Mouse (Mus musculus) limb, embryonic 10.5 days (tissue): Measurements from ENCODE around the gene Gng12. TPM values are rescaled to one million over a fixed set of nuclear protein-coding genes. Genes with fewer than 3 reads are reported as not detected.

Experiments
- DNase-seq: peaks from one replicate; pipeline ENCODE4 v3.0.0-alpha.2; 2017; ENCODE audit warnings: low spot score
- H3K27ac ChIP-seq: fragments of 300-500 bp; sonication (generic); 2 replicates; pipeline ENCODE4 v1.5.1; 2016; ENCODE audit warnings: mild to moderate bottlenecking
- H3K27me3 ChIP-seq: fragments of 300-500 bp; sonication (generic); 2 replicates; pipeline ENCODE4 v1.6.1; 2016; ENCODE audit warnings: low read depth, mild to moderate bottlenecking; ENCODE audit not compliant: poor library complexity, severe bottlenecking
- H3K36me3 ChIP-seq: fragments of 300-500 bp; sonication (generic); 2 replicates; pipeline ENCODE4 v1.6.1; 2016; ENCODE audit warnings: mild to moderate bottlenecking, moderate library complexity
- H3K4me1 ChIP-seq: fragments of 300-500 bp; sonication (generic); 2 replicates; pipeline ENCODE4 v1.6.1; 2016
- H3K4me3 ChIP-seq: fragments of 300-500 bp; sonication (generic); 2 replicates; pipeline ENCODE4 v1.5.1; 2016; ENCODE audit warnings: mild to moderate bottlenecking, moderate library complexity
- H3K9me3 ChIP-seq: fragments of 300-500 bp; sonication (generic); replicated peaks from 2 replicates; pipeline ENCODE4 v1.6.1; 2016; ENCODE audit warnings: mild to moderate bottlenecking
- WGBS: fragments of 180-500 bp; shearing (Covaris S2); methylation state at CpG from one replicate; pipeline ENCODE4 v1.1.7; 2016; 5-methylcytosine and 5-hydroxymethylcytosine counted together
- polyA plus RNA-seq: library from polyadenylated mRNA; unstranded; fragments of >200 nt; fragmentation: Nextera tagmentation; extraction: Ambion mirVana; gene quantifications from 2 replicates; pipeline ENCODE4 v1.2.1, GENCODE M21; 2016

Gene Gng12
- polyA plus RNA-seq, 1 experiment from 2014 or later = 61.2 TPM

DNA sequence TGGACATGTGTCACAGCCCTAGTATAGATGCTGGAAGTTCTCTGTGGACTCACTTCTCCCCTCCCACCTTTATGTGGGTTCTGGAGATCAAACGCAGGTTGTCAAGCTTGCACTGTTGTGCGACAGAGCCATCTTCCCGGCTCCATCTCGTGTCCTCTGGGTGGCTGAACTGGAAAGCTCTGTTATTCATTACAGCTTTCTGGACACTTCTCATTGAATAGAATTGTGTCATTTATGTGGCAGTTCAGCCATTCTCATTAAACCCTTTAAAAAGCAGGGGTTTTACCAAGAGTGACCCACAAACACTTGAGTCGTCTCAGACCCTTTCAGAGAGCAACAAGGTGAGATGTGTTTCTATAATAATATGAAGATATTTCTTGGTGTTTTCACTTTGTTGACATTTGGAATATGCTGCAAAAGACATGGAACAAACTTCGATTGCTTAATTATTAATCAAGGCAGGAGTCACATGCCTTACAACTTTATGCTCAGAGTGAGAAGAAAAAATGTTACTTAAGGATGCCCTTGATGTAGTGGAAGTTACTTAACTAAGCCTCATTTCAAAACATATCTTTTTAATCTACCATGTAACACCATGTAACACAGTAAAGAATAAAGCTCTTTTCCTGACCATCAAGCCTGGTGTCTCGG is 28.2 kb downstream of the Gng12 start:
- H3K4me1 ChIP-seq = peaks cover 47% of the 10 kb centered on the region
- no peaks in the 10 kb centered on the region for H3K27me3 ChIP-seq
- H3K27ac ChIP-seq = no peak overlapping the region
- H3K36me3 ChIP-seq = no peaks in the 10 kb centered on the region
- H3K9me3 ChIP-seq = no peaks in the 10 kb centered on the region
- 74% methylated on average over 7 of the region's 7 CpGs for WGBS
- no peak overlapping the region for H3K4me3 ChIP-seq
- DNase-seq = peak; percentile 17

DNA sequence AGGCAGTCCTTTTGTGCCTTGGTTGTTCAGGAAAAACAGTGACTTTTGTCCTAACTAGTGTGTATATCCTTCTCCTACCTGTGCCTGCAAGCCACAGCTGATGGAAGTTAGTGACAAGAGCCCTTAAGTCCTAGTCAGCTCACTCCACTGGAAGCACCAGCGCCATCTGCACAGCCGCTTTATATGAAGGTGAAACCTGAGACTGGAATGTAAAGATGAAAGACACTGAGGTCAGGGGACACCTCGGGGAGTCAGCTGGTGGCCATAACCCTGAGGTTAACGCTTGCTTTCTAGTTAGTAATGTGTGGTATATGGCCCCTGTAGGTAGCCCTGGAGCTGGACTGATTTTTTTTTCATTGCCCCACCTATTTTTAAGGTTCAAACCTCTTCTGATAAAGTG is 30.1 kb downstream of the Gng12 start:
- Histone ChIP-seq H3K27ac (no peak overlapping the region), H3K36me3 (no peaks in the 10 kb centered on the region), H3K9me3 (no peaks in the 10 kb centered on the region), H3K4me3 (no peak overlapping the region), H3K27me3 (no peaks in the 10 kb centered on the region), H3K4me1 (peaks cover 53% of the 10 kb centered on the region)
- peak; percentile 70 for DNase-seq
- 4% methylated on average over 4 of the region's 4 CpGs for WGBS

DNA sequence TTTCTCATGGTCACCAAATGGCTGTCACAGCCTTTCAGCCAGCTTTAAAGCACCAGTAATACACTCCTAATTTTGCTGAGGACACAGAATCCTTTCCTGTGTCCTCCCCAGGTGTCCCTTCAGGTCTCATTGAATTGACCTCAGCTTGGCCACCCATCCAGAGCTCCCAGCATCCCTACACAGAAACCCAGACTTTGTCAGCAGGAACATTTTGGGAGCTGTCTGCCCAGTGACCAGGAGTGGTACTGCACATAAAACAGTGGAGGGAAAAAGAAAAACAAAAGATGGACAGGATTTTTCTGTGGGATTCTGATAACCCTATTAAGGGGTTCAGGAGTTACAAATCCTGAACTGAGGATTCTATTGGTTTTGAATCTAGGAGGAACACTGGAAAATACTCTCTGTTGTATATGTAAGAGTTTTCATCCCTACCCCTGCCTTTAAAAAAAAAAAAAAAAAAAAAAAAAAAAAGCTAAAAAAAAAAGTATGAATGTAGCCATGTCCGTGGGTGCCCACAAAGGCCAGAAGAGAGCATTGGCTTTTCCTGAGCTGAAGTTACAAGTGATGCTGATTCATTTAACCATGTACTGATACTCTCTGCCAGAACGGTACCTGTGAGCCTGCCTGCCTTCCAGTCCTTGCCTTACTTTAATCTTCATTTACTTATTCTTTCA is 32.9 kb downstream of the Gng12 start:
- DNase-seq = peak; percentile 30
- WGBS = 85% methylated on average over 2 of the region's 2 CpGs
- Histone ChIP-seq H3K36me3 (no peaks in the 10 kb centered on the region), H3K9me3 (no peaks in the 10 kb centered on the region), H3K27ac (no peak overlapping the region), H3K4me1 (peaks cover 42% of the 10 kb centered on the region), H3K4me3 (no peak overlapping the region), H3K27me3 (no peaks in the 10 kb centered on the region)

- H3K9me3 ChIP-seq = no peaks in the 10 kb centered on the region
- no peaks in the 10 kb centered on the region for H3K36me3 ChIP-seq
- no peak overlapping the region for H3K27ac ChIP-seq
- WGBS = 43% methylated on average over 7 of the region's 7 CpGs
- no peak overlapping the region for H3K4me3 ChIP-seq
- no peaks in the 10 kb centered on the region for H3K27me3 ChIP-seq
- peaks cover 40% of the 10 kb centered on the region for H3K4me1 ChIP-seq
- DNase-seq = no peak
Observed at GRCm38 (mm10) chr6:66929694-66930093, 33.5 kb downstream of the Gng12 start.

- Histone ChIP-seq H3K27me3 (no peaks in the 10 kb centered on the region), H3K4me3 (no peak overlapping the region), H3K9me3 (no peaks in the 10 kb centered on the region), H3K36me3 (no peaks in the 10 kb centered on the region), H3K4me1 (peaks cover 16% of the 10 kb centered on the region), H3K27ac (no peak overlapping the region)
- WGBS = 85% methylated on average over 4 of the region's 4 CpGs
- peak; percentile 12 for DNase-seq
Observed at GRCm38 (mm10) chr6:66932206-66932819, 36.1 kb downstream of the Gng12 start.

DNA sequence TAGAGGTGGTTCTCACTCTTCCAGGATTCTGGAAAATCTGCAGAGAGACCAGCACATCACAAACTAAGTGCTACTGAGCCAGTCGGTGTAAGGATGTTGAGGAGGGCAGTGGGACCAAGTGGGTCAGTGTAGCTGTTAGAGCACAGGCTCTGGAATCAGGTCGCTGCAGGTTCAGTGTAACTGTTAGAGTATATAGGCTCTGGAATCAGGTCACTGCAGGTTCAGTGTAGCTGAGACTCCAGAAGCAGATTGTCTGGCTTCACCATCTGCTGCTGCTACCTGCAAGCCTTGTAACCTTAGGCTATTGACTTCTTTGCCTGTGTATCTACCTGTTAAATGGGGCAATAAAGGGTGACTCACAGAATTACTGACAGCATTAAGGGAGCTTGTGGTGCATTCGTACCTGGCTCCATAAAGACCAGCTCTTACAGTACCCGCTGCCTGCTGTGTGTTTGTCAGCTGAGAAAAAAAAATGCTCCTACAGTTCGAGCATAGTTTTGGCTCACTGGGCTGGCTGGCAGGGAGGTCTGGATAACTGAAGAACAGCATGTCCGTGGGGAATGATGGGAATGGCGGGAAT is 44.5 kb downstream of the Gng12 start:
- H3K36me3 ChIP-seq = no peaks in the 10 kb centered on the region
- no peak overlapping the region for H3K4me3 ChIP-seq
- no peak for DNase-seq
- H3K4me1 ChIP-seq = peaks cover 28% of the 10 kb centered on the region
- no peaks in the 10 kb centered on the region for H3K27me3 ChIP-seq
- H3K9me3 ChIP-seq = no peaks in the 10 kb centered on the region
- no peak overlapping the region for H3K27ac ChIP-seq
- WGBS = 74% methylated on average over 7 of the region's 7 CpGs

DNA sequence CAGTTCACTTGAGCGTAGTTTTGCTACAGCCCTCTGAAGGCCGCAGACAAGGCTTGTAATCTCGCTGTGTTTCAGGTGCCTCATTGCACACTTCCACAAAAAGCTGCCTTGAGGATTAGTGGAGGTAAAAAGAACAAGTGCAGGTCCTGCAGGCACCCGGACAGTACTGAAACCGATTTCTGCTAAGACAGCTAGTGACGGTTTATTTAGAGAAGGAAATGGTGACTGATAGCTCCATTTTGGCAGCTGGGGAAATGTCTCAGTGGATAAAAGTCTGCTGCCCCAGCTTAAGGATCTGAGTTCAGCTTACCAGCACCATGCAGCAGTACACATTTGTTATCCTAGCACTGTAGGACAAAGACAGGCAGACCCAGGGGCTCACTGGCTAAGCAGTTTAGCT is 45.6 kb downstream of the Gng12 start:
- DNase-seq = no peak
- H3K4me3 ChIP-seq = no peak overlapping the region
- no peaks in the 10 kb centered on the region for H3K36me3 ChIP-seq
- 64% methylated on average over 6 of the region's 6 CpGs for WGBS
- no peak overlapping the region for H3K27ac ChIP-seq
- H3K9me3 ChIP-seq = no peaks in the 10 kb centered on the region
- no peaks in the 10 kb centered on the region for H3K27me3 ChIP-seq
- H3K4me1 ChIP-seq = peaks cover 29% of the 10 kb centered on the region

DNA sequence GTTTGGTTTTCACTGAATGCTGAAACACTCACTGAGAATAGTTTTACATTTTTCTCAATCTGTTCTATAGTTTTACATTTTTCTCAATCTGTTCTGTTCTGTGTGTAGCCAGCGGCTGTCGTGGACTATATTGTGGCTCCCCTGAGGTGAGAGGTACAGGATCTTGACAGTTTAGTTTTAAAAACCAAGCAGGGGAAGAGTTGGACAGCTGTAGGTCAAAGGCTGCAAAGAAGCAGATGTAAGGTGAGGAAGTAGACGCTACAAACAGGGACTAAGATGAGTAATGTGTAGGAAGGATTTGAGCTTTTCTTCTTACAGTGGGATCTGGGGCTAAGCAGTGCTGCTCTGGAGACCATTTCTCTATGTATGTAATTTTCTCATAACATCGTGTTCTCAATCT is 46.6 kb downstream of the Gng12 start:
- Histone ChIP-seq H3K36me3 (no peaks in the 10 kb centered on the region), H3K27ac (no peak overlapping the region), H3K9me3 (no peaks in the 10 kb centered on the region), H3K4me1 (peaks cover 29% of the 10 kb centered on the region), H3K4me3 (no peak overlapping the region), H3K27me3 (no peaks in the 10 kb centered on the region)
- no peak for DNase-seq
- 48% methylated on average over 4 of the region's 4 CpGs for WGBS

DNA sequence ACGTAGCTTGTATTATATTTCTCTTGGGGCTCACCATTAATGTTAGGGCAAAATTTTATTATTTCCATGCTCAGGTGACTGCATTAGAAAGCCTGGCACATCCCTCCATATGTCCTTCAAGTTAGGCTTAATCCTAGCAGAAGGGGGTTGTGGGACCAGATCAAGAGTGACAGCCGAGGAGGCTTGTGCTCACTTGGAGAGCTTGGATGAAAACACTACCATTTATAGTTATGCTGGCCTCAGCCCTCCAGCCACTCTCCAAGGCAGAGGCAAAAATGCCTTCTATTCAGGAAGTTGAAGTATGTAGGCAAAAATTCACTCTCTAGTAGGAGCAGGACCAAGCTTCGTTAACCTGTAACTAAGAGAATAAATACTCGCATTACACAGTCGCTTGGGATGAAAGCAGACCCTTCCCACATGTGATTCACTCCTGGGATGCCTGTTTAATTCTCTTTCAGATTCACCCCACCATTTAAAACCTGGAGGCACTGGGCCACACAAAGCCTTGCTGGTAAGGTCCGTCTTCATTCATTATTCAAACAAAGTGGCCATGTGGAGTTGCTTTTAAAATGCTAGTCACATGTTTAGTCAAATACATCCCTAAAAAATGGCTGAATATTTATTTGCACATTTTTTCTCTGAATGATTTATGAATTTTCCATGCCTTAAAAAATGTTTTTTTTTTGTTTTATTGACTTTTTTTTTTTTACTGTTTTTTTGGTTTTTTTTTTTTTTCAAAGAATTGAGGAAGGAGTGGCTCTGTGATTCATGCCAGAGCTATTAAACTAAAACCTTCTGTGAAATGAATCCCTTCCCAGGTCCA is 47.4 kb downstream of the Gng12 start:
- Histone ChIP-seq H3K36me3 (no peaks in the 10 kb centered on the region), H3K4me3 (no peak overlapping the region), H3K27me3 (no peaks in the 10 kb centered on the region), H3K4me1 (peaks cover 29% of the 10 kb centered on the region), H3K27ac (no peak overlapping the region), H3K9me3 (no peaks in the 10 kb centered on the region)
- DNase-seq = no peak
- WGBS = 61% methylated on average over 6 of the region's 6 CpGs

DNA sequence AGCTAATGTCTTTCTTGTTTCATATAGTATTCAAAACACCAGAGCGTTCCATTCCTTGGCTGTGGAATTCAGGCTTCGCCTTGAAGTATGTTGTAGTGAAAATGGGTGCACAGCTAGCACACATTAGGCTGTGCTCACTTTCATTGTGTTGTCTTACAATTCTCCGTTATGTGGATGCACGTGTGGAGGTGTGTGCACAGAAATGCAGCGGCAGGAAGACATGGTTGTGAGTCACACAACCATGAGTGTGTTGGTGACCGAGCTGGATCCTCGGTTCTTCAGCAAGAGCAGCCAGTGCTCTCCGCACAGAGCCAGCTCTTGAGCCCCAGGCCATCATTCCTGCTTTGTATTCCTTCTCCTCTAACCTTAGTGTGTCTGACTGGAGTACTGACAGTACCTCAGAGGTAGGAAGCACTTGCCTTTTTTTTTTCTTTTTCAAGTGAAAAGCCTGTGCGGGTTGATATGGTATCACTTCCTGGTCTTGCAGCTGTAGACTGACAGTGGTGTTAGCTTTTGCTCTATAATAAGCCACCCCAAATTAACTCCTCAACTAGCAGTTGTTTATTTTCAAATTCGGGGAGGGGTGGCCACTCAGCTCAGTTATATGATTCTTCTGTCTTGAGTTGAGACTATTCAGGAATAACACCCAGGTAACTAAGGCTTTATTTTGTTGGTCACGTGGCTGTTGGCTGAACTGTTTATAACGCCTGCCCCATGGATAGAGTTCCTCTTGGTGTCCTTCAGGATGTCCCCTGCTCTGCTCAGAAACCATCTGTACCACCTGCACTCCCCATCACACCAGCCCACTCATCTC is 48.2 kb downstream of the Gng12 start:
- Histone ChIP-seq H3K4me3 (no peak overlapping the region), H3K9me3 (no peaks in the 10 kb centered on the region), H3K27ac (no peak overlapping the region), H3K4me1 (peaks cover 29% of the 10 kb centered on the region), H3K27me3 (no peaks in the 10 kb centered on the region), H3K36me3 (no peaks in the 10 kb centered on the region)
- 87% methylated on average over 12 of the region's 12 CpGs for WGBS
- DNase-seq = no peak

DNA sequence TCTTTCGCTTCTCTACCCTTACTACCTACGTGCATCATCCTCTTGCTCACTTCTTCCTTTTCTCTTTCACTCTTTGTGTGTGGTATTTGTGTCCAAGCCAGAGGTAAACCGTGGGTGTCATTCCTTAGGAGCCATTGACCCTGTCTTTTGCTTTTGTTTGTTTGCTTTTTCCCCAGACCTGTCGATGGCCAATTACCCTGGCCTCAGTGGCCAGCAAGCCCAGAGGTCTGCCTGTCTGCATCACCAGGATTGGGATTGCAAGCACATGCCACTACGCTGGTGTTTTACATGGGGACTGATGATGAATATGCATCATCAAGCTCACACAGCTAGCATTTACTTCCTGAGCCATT is 48.8 kb downstream of the Gng12 start:
- no peaks in the 10 kb centered on the region for H3K9me3 ChIP-seq
- no peaks in the 10 kb centered on the region for H3K36me3 ChIP-seq
- no peak overlapping the region for H3K27ac ChIP-seq
- 59% methylated on average over 5 of the region's 5 CpGs for WGBS
- no peaks in the 10 kb centered on the region for H3K27me3 ChIP-seq
- no peak for DNase-seq
- H3K4me1 ChIP-seq = peaks cover 29% of the 10 kb centered on the region
- H3K4me3 ChIP-seq = no peak overlapping the region

GRCm38 (mm10) chr6:66948111-66948510 is 51.9 kb downstream of the Gng12 start:
- no peak overlapping the region for H3K27ac ChIP-seq
- 95% methylated on average over 3 of the region's 3 CpGs for WGBS

More at GRCm38 (mm10) chr6:66948111-66948510, 51.9 kb downstream of the Gng12 start:
- Histone ChIP-seq H3K4me3 (no peak overlapping the region), H3K9me3 (no peaks in the 10 kb centered on the region), H3K36me3 (no peaks in the 10 kb centered on the region), H3K4me1 (peaks cover 23% of the 10 kb centered on the region), H3K27me3 (no peaks in the 10 kb centered on the region)
- no peak for DNase-seq
